Mouse (Mus musculus) lung, embryonic 15.5 days (tissue): ENCODE results near the gene Chrm1. TPM values are rescaled to one million over a fixed set of nuclear protein-coding genes. Genes with fewer than 3 reads are reported as not detected.
"Not testable (repeated sequence)": the region's sequence is repeated elsewhere in the genome, so short reads cannot be mapped to it uniquely, and the experiment has no call there.

Source experiments
- ATAC-seq: fragments of 200-750 bp; cut with Nextera tagmentation; 2 replicates; pipeline ENCODE4 v1.8.0; 2017; ENCODE audit warnings: moderate number of reproducible peaks, borderline replicate concordance; ENCODE audit not compliant: low FRiP score, low TSS enrichment; ENCODE audit errors: extremely low read depth
- H3K27ac ChIP-seq: fragments of 300-500 bp; sonication (generic); 2 replicates; pipeline ENCODE4 v1.5.1; 2015; ENCODE audit warnings: moderate library complexity, mild to moderate bottlenecking, inconsistent platforms
- H3K27me3 ChIP-seq: fragments of 300-500 bp; sonication (generic); 2 replicates; pipeline ENCODE4 v1.6.1; 2015; ENCODE audit warnings: inconsistent platforms
- H3K36me3 ChIP-seq: fragments of 300-500 bp; sonication (generic); 2 replicates; pipeline ENCODE4 v1.6.1; 2015; ENCODE audit warnings: inconsistent platforms
- H3K4me1 ChIP-seq: fragments of 300-500 bp; sonication (generic); 2 replicates; pipeline ENCODE4 v1.6.1; 2015; ENCODE audit warnings: inconsistent platforms
- H3K4me2 ChIP-seq: fragments of 300-500 bp; sonication (generic); 2 replicates; pipeline ENCODE4 v1.6.1; 2015; ENCODE audit warnings: inconsistent platforms, mild to moderate bottlenecking, moderate library complexity
- H3K4me3 ChIP-seq: fragments of 300-500 bp; sonication (generic); 2 replicates; pipeline ENCODE4 v1.5.1; 2015; ENCODE audit warnings: mild to moderate bottlenecking, inconsistent platforms
- H3K9ac ChIP-seq: fragments of 300-500 bp; sonication (generic); 2 replicates; pipeline ENCODE4 v1.6.1; 2015; ENCODE audit warnings: inconsistent platforms
- H3K9me3 ChIP-seq: fragments of 300-500 bp; sonication (generic); 2 replicates; pipeline ENCODE4 v1.6.1; 2016; ENCODE audit warnings: inconsistent platforms
- WGBS: fragments of 180-500 bp; shearing (Covaris S2); methylation state at CpG from one replicate; pipeline ENCODE4 v1.1.7; 2015; 5-methylcytosine and 5-hydroxymethylcytosine counted together
- polyA plus RNA-seq: library from polyadenylated mRNA; unstranded; fragments of >200 nt; fragmentation: Nextera tagmentation; extraction: Ambion mirVana; gene quantifications from 2 replicates; pipeline ENCODE4 v1.2.1, GENCODE M21; 2015

Gene Chrm1
- polyA plus RNA-seq, 1 experiment from 2014 or later = 0.14 TPM

GRCm38 (mm10) chr19:8711949-8712869 lies 48.6 kb downstream of the Chrm1 start:
- Histone ChIP-seq H3K9ac (peak overlapping the region; percentile 85), H3K4me2 (peak overlapping the region; percentile 71), H3K27ac (peak overlapping the region; percentile 94), H3K4me1 (peaks cover 34% of the 10 kb centered on the region), H3K4me3 (peak overlapping the region; percentile 76), H3K36me3 (peaks cover 44% of the 10 kb centered on the region), H3K9me3 (no peaks in the 10 kb centered on the region), H3K27me3 (no peaks in the 10 kb centered on the region)
- WGBS = 33% methylated on average over 10 of the region's 10 CpGs
- no peak for ATAC-seq

GRCm38 (mm10) chr19:8712870-8713305 lies 49.3 kb downstream of the Chrm1 start:
- peak; percentile 71 for ATAC-seq
- Histone ChIP-seq H3K27ac (peak overlapping the region; percentile 94), H3K36me3 (peaks cover 38% of the 10 kb centered on the region), H3K27me3 (no peaks in the 10 kb centered on the region), H3K4me2 (peak overlapping the region; percentile 71), H3K9me3 (no peaks in the 10 kb centered on the region), H3K4me1 (peaks cover 34% of the 10 kb centered on the region), H3K9ac (peak overlapping the region; percentile 85), H3K4me3 (peak overlapping the region; percentile 76)
- 0% methylated on average over 12 of the region's 13 CpGs for WGBS

- no peaks in the 10 kb centered on the region for H3K9me3 ChIP-seq
- H3K27ac ChIP-seq = peak overlapping the region; percentile 94
- H3K27me3 ChIP-seq = no peaks in the 10 kb centered on the region
- H3K9ac ChIP-seq = peak overlapping the region; percentile 85
- peak overlapping the region; percentile 76 for H3K4me3 ChIP-seq
- peaks cover 34% of the 10 kb centered on the region for H3K4me1 ChIP-seq
- ATAC-seq = peak; percentile 93
- WGBS = under 1% methylated on average over 51 of the region's 51 CpGs
- H3K36me3 ChIP-seq = peaks cover 32% of the 10 kb centered on the region
- H3K4me2 ChIP-seq = peak overlapping the region; percentile 71
These were observed 49.9 kb downstream of the Chrm1 start for GRCm38 (mm10) chr19:8713306-8713996.

- ATAC-seq = peak; percentile 12; the same call in 1 of the 2 replicates
- peaks cover 25% of the 10 kb centered on the region for H3K36me3 ChIP-seq
- peaks cover 34% of the 10 kb centered on the region for H3K4me1 ChIP-seq
- peak overlapping the region; percentile 71 for H3K4me2 ChIP-seq
- peak overlapping the region; percentile 76 for H3K4me3 ChIP-seq
- peak overlapping the region; percentile 94 for H3K27ac ChIP-seq
- WGBS = 5% methylated on average over 13 of the region's 13 CpGs
- peak overlapping the region; percentile 85 for H3K9ac ChIP-seq
- no peaks in the 10 kb centered on the region for H3K27me3 ChIP-seq
- no peaks in the 10 kb centered on the region for H3K9me3 ChIP-seq
These were observed 50.5 kb downstream of the Chrm1 start for GRCm38 (mm10) chr19:8713997-8714652.

- H3K4me3 ChIP-seq = no peak overlapping the region
- no peaks in the 10 kb centered on the region for H3K27me3 ChIP-seq
- H3K9me3 ChIP-seq = no peaks in the 10 kb centered on the region
- peaks cover 18% of the 10 kb centered on the region; the same call in 1 of the 2 replicates for H3K36me3 ChIP-seq
- 0 out of 2 replicates have a peak overlapping the region, but pooled peaks have one; percentile 3 for H3K9ac ChIP-seq
- H3K27ac ChIP-seq = no peak overlapping the region
- peaks cover 33% of the 10 kb centered on the region for H3K4me1 ChIP-seq
- WGBS = 68% methylated on average over 10 of the region's 10 CpGs
- peak overlapping the region; percentile 71; the same call in 1 of the 2 replicates for H3K4me2 ChIP-seq
- ATAC-seq = no peak
These were observed 51.3 kb downstream of the Chrm1 start for GRCm38 (mm10) chr19:8714653-8715481.

GRCm38 (mm10) chr19:8715868-8716766 lies 52.5 kb downstream of the Chrm1 start:
- Histone ChIP-seq H3K4me1 (peaks cover 21% of the 10 kb centered on the region), H3K36me3 (peaks cover 5% of the 10 kb centered on the region; the same call in 1 of the 2 replicates), H3K27me3 (no peaks in the 10 kb centered on the region), H3K9me3 (no peaks in the 10 kb centered on the region), H3K4me3 (no peak overlapping the region), H3K9ac (no peak overlapping the region), H3K4me2 (no peak overlapping the region), H3K27ac (no peak overlapping the region)
- ATAC-seq = no peak
- WGBS = 73% methylated on average over 10 of the region's 10 CpGs

GRCm38 (mm10) chr19:8716767-8717475 lies 53.3 kb downstream of the Chrm1 start:
- H3K4me2 ChIP-seq = no peak overlapping the region
- H3K4me3 ChIP-seq = no peak overlapping the region
- WGBS = 69% methylated on average over 10 of the region's 10 CpGs
- ATAC-seq = no peak
- H3K36me3 ChIP-seq = no peaks in the 10 kb centered on the region
- peaks cover 17% of the 10 kb centered on the region for H3K4me1 ChIP-seq
- H3K27ac ChIP-seq = no peak overlapping the region
- no peak overlapping the region for H3K9ac ChIP-seq
- no peaks in the 10 kb centered on the region for H3K27me3 ChIP-seq
- no peaks in the 10 kb centered on the region for H3K9me3 ChIP-seq

- Histone ChIP-seq H3K4me3 (no peak overlapping the region), H3K9me3 (no peaks in the 10 kb centered on the region), H3K36me3 (no peaks in the 10 kb centered on the region), H3K4me1 (peaks cover 14% of the 10 kb centered on the region), H3K27me3 (no peaks in the 10 kb centered on the region), H3K4me2 (no peak overlapping the region), H3K27ac (no peak overlapping the region), H3K9ac (no peak overlapping the region)
- no peak for ATAC-seq
- WGBS = 67% methylated on average over 3 of the region's 3 CpGs
These were observed 54.8 kb downstream of the Chrm1 start for GRCm38 (mm10) chr19:8718357-8718756.

GRCm38 (mm10) chr19:8719037-8719436 lies 55.4 kb downstream of the Chrm1 start:
- ATAC-seq, H3K27me3 ChIP-seq: not testable (repeated sequence)

GRCm38 (mm10) chr19:8721378-8721777 lies 57.8 kb downstream of the Chrm1 start:
- 46% methylated on average over 1 of the region's 1 CpGs for WGBS
- Histone ChIP-seq H3K4me2 (no peak overlapping the region), H3K9me3 (no peaks in the 10 kb centered on the region), H3K9ac (no peak overlapping the region), H3K4me1 (peaks cover 32% of the 10 kb centered on the region), H3K27ac (no peak overlapping the region), H3K27me3 (no peaks in the 10 kb centered on the region), H3K4me3 (no peak overlapping the region), H3K36me3 (peaks cover 21% of the 10 kb centered on the region)
- ATAC-seq = no peak

More at GRCm38 (mm10) chr19:8719037-8719436, 55.4 kb downstream of the Chrm1 start:
- H3K4me2 ChIP-seq, H3K9me3 ChIP-seq, H3K4me3 ChIP-seq, H3K27ac ChIP-seq, H3K36me3 ChIP-seq, H3K9ac ChIP-seq: not testable (repeated sequence)
- H3K4me1 ChIP-seq = peaks cover 13% of the 10 kb centered on the region
